Mouse (Mus musculus) frontal cortex, postnatal 10 days (tissue): ENCODE results near the gene Crip2.

Source experiments
- DNase-seq, 2 experiments: peaks; one replicate each; pipeline ENCODE4 v3.0.0; 2022; ENCODE audit warnings: low spot score in 2 of 2, mixed read lengths in 1 of 2

Crip2 gene

GRCm38 (mm10) chr12:113131601-113132000, 8.4 kb upstream of the Crip2 start:
- no peak for DNase-seq

DNA sequence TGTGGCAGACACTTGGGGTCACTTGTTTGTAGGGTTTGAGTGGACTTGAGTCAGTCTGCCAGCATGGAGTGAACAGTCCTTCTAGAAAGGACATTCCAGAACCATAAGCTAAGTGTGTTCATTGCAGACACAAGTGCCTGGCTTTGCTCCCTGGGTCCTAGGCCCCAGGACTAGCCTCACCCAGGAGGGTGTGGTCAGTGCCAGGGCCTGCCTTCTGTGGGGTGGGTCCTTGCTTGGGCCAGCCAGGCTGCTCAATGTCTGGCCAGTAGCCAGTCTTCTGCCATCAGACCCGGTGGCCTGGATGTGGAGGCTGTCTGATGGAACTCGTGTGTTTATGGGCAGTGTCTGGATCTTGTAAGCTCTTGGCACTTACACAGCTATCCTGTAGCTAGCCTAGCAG, 7.5 kb upstream of the Crip2 start:
- DNase-seq: no peak

DNA sequence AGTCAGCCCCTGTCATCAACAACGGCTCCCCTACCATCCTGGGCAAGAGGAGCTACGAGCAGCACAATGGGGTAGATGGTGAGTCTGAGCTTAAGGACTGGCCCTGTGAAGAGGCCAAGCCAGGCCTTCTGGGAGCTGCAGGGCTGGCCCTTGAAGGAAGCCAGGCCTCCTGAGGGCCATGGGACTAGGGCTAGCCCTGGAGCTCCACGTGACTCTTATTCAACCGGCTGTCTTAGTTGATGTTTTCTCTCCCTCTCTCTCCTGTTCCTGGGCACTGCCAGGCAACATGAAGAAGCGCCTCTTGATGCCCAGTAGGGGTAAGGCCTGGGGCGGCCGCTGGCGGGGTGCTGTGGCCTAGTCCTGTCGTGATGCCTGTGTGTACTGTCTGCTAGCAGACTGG, 6.8 kb upstream of the Crip2 start:
- DNase-seq: no peak

DNA sequence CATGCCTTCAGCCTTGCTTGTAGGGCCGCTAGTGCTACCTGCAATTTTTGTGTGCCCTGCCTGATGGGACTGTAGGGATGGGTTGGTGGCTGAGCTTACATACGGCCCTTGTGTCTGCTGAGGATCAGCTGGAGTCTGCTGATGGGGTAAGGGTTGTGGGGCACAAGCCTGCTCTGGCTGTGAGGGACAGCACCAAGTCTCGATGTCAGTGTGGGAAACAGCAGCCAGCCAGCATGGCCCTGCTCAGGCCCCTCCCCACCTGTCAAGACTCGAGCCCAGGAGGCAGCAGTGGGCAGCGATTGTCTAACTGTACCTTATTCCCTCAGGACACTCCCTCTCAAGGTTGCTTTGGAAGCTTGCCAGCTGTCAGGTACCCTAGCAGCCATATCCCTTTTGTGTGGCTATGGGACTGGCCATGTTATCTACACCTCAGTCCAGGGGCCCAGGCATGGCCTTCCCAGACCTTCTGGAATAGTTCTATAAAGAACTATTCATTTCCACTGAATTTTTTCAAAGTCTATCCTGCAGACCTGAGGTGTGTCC, 6.1 kb upstream of the Crip2 start:
- DNase-seq: no peak

DNA sequence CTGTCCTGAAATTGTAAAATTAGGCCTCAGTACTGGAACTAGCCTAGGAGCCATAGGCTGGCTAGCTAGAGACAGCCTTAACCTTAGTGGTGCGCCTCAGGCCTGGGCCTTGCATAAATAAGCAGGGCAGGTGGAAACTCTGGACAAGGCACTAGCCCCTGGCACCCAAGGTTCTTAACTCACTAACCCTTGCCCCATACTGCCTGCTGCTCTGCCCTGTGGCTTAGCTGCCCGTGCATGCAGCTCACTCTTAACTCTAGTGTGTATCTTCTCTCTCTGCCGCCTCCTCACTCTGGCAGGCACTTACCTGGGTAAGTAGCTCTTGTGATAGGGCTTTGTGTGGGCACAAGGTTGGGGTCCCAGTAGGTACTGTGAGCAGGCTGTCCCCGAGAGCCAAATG, 5.5 kb upstream of the Crip2 start:
- no peak for DNase-seq

DNA sequence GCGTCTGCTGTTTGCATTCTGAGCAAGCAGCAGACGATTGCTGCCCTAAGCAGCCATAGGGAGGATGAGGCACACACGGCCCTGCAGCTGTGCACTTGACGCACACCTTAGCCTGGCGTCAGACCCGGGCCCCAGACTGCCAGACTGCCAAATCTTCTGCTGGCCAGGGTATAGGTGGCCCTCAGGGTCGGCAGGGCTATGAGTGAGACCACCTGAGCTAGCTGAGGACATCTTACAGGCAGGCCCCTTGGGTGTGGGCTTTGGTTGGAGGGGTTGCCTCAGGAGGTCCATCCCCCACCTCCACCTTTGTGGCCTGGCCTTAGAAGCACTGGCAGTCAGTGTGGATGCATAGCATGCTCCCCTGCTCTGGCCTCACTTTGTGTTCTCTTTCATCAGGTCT, 4.6 kb upstream of the Crip2 start:
- DNase-seq: no peak

DNA sequence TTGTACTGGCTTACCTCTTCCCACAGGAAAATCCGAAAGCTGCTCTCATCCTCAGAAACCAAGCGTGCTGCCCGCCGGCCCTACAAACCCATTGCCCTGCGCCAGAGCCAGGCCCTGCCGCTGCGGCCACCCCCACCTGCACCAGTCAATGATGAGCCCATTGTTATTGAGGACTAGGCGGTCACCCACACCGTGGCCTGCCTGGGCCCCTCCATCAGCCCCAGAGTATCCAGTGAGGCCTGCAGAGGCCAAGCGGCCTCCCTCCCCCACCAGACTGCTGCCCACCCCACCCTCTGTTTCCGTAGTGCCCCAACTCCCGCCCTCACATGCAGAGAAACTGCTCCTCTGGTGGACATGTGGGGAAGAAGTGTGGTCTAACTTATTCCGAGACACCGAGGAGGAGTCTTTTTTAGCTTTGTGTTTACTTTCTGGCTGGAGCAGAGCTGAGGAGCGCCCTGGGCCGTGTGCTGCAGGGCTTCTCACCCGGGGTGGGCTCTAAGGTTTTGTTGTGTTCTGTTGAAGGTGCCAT, 3.5 kb upstream of the Crip2 start:
- DNase-seq: no peak

GRCm38 (mm10) chr12:113137260-113138213, 2.5 kb upstream of the Crip2 start:
- no peak for DNase-seq

GRCm38 (mm10) chr12:113138291-113138690, 1.7 kb upstream of the Crip2 start:
- DNase-seq: no peak

GRCm38 (mm10) chr12:113138901-113139864, 853 bp upstream of the Crip2 start:
- no peak for DNase-seq

DNA sequence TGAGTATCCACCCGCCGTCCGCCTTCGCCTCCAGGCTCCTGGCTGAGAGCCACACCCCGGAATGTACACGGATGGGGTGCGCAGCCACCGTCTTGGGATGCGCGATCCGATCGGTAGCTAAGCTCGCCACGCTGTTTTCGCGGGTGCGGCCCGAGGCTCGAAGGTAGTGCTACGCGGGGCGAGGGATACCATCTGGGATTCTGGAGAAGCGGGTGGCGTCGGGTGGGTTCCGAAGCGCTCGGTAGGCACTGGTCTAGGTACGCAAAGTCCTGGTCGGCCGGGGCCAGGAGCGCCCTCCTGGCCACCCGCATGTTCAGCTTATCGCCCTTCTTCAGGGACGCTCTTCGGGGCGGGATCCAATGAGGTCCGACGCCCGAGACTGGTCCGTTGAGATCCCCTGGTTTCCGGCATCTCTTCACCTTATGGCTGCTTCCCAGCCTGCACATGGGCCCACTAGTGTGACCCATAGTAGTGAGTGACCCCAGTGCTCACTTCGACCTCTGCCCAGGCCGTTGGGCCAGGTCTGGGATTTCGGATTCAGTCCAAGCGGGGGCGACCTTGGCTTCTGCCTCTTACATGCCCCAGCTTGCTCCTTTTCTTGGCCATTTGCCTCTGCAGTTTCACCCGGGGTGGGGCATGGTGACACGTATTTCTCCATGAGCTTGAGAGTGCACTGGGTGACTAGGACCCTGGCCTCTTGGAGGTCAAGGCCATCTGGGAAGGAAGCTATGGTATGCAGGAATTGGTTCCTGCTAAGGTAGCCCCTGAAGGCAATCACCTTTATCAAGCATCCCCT, 778 bp downstream of the Crip2 start:
- DNase-seq: peak; percentile 42 to 65

GRCm38 (mm10) chr12:113141531-113141973, 1.5 kb downstream of the Crip2 start:
- peak in 1 of 2 experiments; percentile 48 for DNase-seq

DNA sequence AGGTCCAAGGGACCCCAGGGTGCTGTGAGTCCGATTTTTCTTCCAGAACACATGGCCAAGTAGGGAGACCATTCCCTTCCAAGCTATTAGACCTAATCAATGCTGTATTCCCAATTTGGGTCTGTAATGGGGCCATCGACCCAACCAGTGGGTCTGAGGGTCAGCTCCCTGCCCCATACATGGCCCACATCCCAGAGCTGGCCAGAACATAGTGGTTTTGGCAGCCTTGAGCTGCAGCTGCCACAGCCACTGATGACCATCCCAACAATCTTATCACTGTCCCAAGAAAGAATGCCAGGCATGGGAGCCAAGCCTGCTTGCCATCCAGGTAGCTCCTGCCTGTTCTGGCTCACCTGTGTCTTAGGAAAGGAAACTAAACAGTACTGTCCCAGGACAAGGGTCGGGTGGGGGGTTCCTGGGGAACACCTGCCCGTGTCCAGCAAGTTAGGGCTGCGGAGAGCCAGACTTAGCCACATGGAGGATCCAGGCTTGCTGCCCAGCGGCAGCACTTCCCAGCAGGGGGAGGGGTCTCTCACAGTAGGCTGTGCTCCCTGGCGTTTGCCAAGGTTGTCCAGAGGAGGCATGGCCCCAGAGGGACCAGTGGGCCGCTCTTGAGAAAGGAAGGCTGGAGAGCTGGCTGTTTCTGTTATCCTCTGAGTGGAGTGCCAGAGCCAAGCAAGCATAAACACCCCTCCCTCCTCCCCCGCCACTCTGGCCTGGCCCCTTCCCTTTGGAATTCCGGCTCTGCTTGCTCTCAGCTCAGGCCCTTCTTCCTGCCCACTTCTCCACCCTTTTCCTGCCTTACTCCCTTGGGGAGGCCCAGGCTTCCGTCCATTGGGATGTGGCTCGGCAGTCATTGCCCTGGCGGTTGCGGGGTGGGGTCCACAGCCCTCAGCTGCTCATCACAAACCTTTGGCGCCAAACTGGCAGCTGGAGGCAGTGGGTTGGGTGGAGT, 2.3 kb downstream of the Crip2 start:
- DNase-seq: peak; percentile 61 to 74

GRCm38 (mm10) chr12:113143164-113143563, 3.1 kb downstream of the Crip2 start:
- DNase-seq: no peak

- DNase-seq: peak in 1 of 2 experiments; percentile 39
Measured at GRCm38 (mm10) chr12:113144001-113144756, 4.1 kb downstream of the Crip2 start.

DNA sequence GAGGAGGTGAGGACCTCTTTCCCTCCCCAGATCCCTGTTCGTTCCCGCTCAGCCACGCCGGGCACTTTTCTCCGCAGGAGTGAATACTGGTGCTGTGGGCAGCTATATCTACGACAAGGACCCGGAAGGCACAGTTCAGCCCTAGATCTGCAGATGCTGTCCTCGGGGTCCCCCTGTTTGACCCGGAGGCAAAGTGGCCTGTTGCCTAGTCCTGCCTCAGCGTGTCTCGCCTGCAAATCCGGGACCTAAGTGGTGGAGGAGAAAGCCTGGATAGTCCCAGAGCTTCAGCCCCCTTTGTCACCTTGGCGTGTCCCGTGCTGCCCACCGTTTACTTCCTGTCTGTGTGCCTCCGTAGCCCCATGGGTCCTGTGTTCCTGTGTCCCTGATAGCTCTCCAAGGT, 4.8 kb downstream of the Crip2 start:
- no peak for DNase-seq

DNA sequence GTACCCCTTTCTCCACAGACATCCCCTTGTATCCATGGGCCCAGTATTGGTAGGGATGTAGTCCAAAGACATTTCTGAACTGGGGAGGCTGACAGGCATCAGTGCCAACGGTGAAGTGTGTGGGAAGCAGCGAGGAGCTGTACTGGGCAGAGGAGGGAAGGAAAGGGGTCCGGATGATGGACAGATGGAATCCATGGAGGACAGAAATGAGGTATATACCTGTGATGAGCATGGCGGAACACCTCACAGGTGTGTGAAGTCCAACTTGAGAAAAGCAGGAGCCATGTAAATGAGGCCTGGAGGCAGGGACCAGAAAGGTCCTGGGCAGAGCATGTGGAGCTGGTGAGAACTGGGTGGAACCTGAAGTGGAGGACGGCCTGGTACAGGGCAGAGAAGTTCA, 5.6 kb downstream of the Crip2 start:
- DNase-seq: no peak

GRCm38 (mm10) chr12:113146112-113147057, 6.3 kb downstream of the Crip2 start, which contains the start of gene Crip1:
Crip1 (plus strand) TSS chr12:113146316.
- DNase-seq: peak; percentile 68 to 83
